Mouse (Mus musculus) MEL (cell line): ENCODE results near the gene Myt1l. TPM values are rescaled to one million over a fixed set of nuclear protein-coding genes. Genes with fewer than 3 reads are reported as not detected.

Experiments used
- DNase-seq: peaks from one replicate; pipeline ENCODE4 v3.0.0; 2011; ENCODE audit warnings: low read depth, low spot score
- H3K27ac ChIP-seq: 2 replicates; pipeline ENCODE4 v1.5.1; 2012; ENCODE audit warnings: low read depth, mild to moderate bottlenecking, control low read depth, low read length, moderate library complexity; ENCODE audit not compliant: control insufficient read depth
- H3K27me3 ChIP-seq, 2 experiments: fragments of 150-350 bp in 1 of 2; sonication (generic) in 1 of 2; 2 replicates each; pipeline ENCODE4 v1.6.1; 2012; ENCODE audit warnings: low read length in 2 of 2, mild to moderate bottlenecking in 2 of 2, improper control_type of control experiment in 1 of 2, moderate library complexity in 1 of 2; ENCODE audit not compliant: insufficient read depth in 2 of 2, control insufficient read depth in 1 of 2
- H3K36me3 ChIP-seq, 2 experiments: 2 replicates each; pipeline ENCODE4 v1.6.1; 2012 to 2014; ENCODE audit warnings: low read length in 2 of 2, improper control_type of control experiment in 1 of 2, inconsistent platforms in 1 of 2, mild to moderate bottlenecking in 1 of 2; ENCODE audit not compliant: insufficient read depth in 2 of 2, control insufficient read depth in 1 of 2
- H3K4me1 ChIP-seq, 2 experiments: fragments of 150-350 bp in 1 of 2; sonication (generic) in 1 of 2; 2 replicates each; pipeline ENCODE4 v1.6.1; 2012; ENCODE audit warnings: low read length in 2 of 2, improper control_type of control experiment in 1 of 2, mild to moderate bottlenecking in 1 of 2; ENCODE audit not compliant: insufficient read depth in 2 of 2, control insufficient read depth in 1 of 2
- H3K4me3 ChIP-seq, 2 experiments: fragments of 150-350 bp in 1 of 2; sonication (generic) in 1 of 2; 2 replicates each; pipeline ENCODE4 v1.5.1; 2012; ENCODE audit warnings: low read depth in 2 of 2, low read length in 2 of 2, mild to moderate bottlenecking in 2 of 2, moderate library complexity in 2 of 2, control low read depth in 1 of 2, improper control_type of control experiment in 1 of 2; ENCODE audit not compliant: control insufficient read depth in 1 of 2, insufficient read depth in 1 of 2
- H3K79me2 ChIP-seq: 2 replicates; pipeline ENCODE4 v1.6.1; 2012; ENCODE audit warnings: mild to moderate bottlenecking, low read length, moderate library complexity; ENCODE audit not compliant: control insufficient read depth, poor library complexity, insufficient read depth
- H3K9ac ChIP-seq: 2 replicates; pipeline ENCODE4 v1.6.1; 2012; ENCODE audit warnings: low read depth, mild to moderate bottlenecking, control low read depth, low read length, moderate library complexity; ENCODE audit not compliant: control insufficient read depth, poor library complexity, severe bottlenecking
- H3K9me3 ChIP-seq: fragments of 150-350 bp; sonication (generic); replicated peaks from 2 replicates; pipeline ENCODE4 v1.6.1; 2012; ENCODE audit warnings: mild to moderate bottlenecking, low read length, improper control_type of control experiment, moderate library complexity; ENCODE audit not compliant: insufficient read depth
- CHD1 ChIP-seq: IDR thresholded peaks from 2 replicates; pipeline ENCODE4 v1.6.1; 2012; ENCODE audit warnings: low read depth, mild to moderate bottlenecking, inconsistent platforms, low read length, improper control_type of control experiment
- CHD2 ChIP-seq: IDR thresholded peaks from 2 replicates; pipeline ENCODE4 v1.6.1; 2011; ENCODE audit warnings: low read length, improper control_type of control experiment
- CTCF ChIP-seq, 3 experiments: IDR thresholded peaks in 2 of 3; conservative IDR thresholded peaks in 1 of 3; 2 replicates each; pipeline ENCODE4 v1.5.1; 2011 to 2012; ENCODE audit warnings: low read length in 3 of 3, low read depth in 2 of 3, mild to moderate bottlenecking in 2 of 3, improper control_type of control experiment in 1 of 3, inconsistent platforms in 1 of 3, mixed read lengths in 1 of 3, moderate library complexity in 1 of 3; ENCODE audit not compliant: control insufficient read depth in 1 of 3, insufficient read depth in 1 of 3, poor library complexity in 1 of 3, severe bottlenecking in 1 of 3
- EP300 ChIP-seq, 2 experiments: IDR thresholded peaks; 2 replicates each; pipeline ENCODE4 v1.6.1; 2011; ENCODE audit warnings: improper control_type of control experiment in 2 of 2, low read length in 2 of 2, low read depth in 1 of 2, mild to moderate bottlenecking in 1 of 2
- GATA1 ChIP-seq: IDR thresholded peaks from 2 replicates; pipeline ENCODE4 v1.6.1; 2011; ENCODE audit warnings: low read depth, low read length, improper control_type of control experiment
- HCFC1 ChIP-seq: IDR thresholded peaks from 2 replicates; pipeline ENCODE4 v1.6.1; 2012; ENCODE audit warnings: low read depth, mild to moderate bottlenecking, inconsistent platforms, low read length, improper control_type of control experiment, moderate library complexity
- JUND ChIP-seq: IDR thresholded peaks from 2 replicates; pipeline ENCODE4 v1.6.1; 2011; ENCODE audit warnings: low read depth, mild to moderate bottlenecking, improper control_type of control experiment, low read length
- MAX ChIP-seq: IDR thresholded peaks from 2 replicates; pipeline ENCODE4 v1.6.1; 2011; ENCODE audit warnings: low read length, improper control_type of control experiment
- MAZ ChIP-seq: IDR thresholded peaks from 2 replicates; pipeline ENCODE4 v1.6.1; 2012; ENCODE audit warnings: low read depth, mild to moderate bottlenecking, inconsistent platforms, low read length, improper control_type of control experiment
- MYC ChIP-seq: IDR thresholded peaks from 2 replicates; pipeline ENCODE4 v1.6.1; 2011; ENCODE audit warnings: low read depth, mild to moderate bottlenecking, low read length, improper control_type of control experiment, moderate library complexity
- NELFE ChIP-seq: IDR thresholded peaks from 2 replicates; pipeline ENCODE4 v1.6.1; 2011; ENCODE audit warnings: low read depth, low read length, improper control_type of control experiment
- NRF1 ChIP-seq: IDR thresholded peaks from 2 replicates; pipeline ENCODE4 v1.6.1; 2014; ENCODE audit warnings: low read depth, mild to moderate bottlenecking, inconsistent platforms, low read length, improper control_type of control experiment, moderate library complexity; ENCODE audit not compliant: poor library complexity, insufficient read depth, severe bottlenecking
- POLR2AphosphoS5 ChIP-seq: IDR thresholded peaks from 2 replicates; pipeline ENCODE4 v1.6.1; 2012; ENCODE audit warnings: low read depth, borderline replicate concordance, mild to moderate bottlenecking, inconsistent platforms, low read length, moderate library complexity, mixed read lengths
- RCOR1 ChIP-seq: IDR thresholded peaks from 2 replicates; pipeline ENCODE4 v1.6.1; 2012; ENCODE audit warnings: low read depth, mild to moderate bottlenecking, inconsistent platforms, low read length, improper control_type of control experiment
- SMC3 ChIP-seq: IDR thresholded peaks from 2 replicates; pipeline ENCODE4 v1.6.1; 2011; ENCODE audit warnings: low read depth, low read length, improper control_type of control experiment
- TBP ChIP-seq: IDR thresholded peaks from 2 replicates; pipeline ENCODE4 v1.8.0; 2011; ENCODE audit warnings: low read depth, low read length, improper control_type of control experiment
- TCF12 ChIP-seq: IDR thresholded peaks from 2 replicates; pipeline ENCODE4 v1.6.1; 2014; ENCODE audit warnings: low read depth, mild to moderate bottlenecking, inconsistent platforms, low read length, improper control_type of control experiment, moderate library complexity
- USF1 ChIP-seq: IDR thresholded peaks from 2 replicates; pipeline ENCODE4 v1.6.1; 2014; ENCODE audit warnings: low read depth, mild to moderate bottlenecking, inconsistent platforms, low read length, improper control_type of control experiment, moderate library complexity
- USF2 ChIP-seq, 2 experiments: IDR thresholded peaks; 2 replicates each; pipeline ENCODE4 v1.6.1; 2011 to 2012; ENCODE audit warnings: improper control_type of control experiment in 2 of 2, low read length in 2 of 2, borderline replicate concordance in 1 of 2, inconsistent platforms in 1 of 2, low read depth in 1 of 2, mild to moderate bottlenecking in 1 of 2; ENCODE audit not compliant: insufficient read depth in 1 of 2
- ZMIZ1 ChIP-seq: IDR thresholded peaks from 2 replicates; pipeline ENCODE4 v1.6.1; 2012; ENCODE audit warnings: low read depth, mild to moderate bottlenecking, inconsistent platforms, low read length, improper control_type of control experiment, moderate library complexity
- polyA plus RNA-seq, 2 experiments: library from polyadenylated mRNA; stranded (reverse) in 1 of 2; unstranded in 1 of 2; fragments of >175 nt in 1 of 2; fragments of >200 nt in 1 of 2; gene quantifications; 2 replicates each; pipeline versions ENCODE4 v1.2.1 to v1.2.4; 2012; ENCODE audit warnings: low replicate concordance in 2 of 2, low read depth in 1 of 2; ENCODE audit not compliant: insufficient read length in 2 of 2, insufficient read depth in 1 of 2, missing spikeins in 1 of 2
- total RNA-seq: library from RNA; depleted of rRNA; stranded (reverse); fragments of 300-350 nt; gene quantifications from 2 replicates; pipeline ENCODE4 v1.2.3, GENCODE M21; 2012

Myt1l gene
- total and polyA plus RNA-seq, 3 experiments: not detected

- Histone ChIP-seq H3K27ac (no peak overlapping the region), H3K27me3 (no peaks in the 10 kb centered on the region)
- TF ChIP-seq CHD1: no peak
- no peak for TF ChIP-seq GATA1
- no peak for TF ChIP-seq USF2 (IDR thresholded peaks at IDR 0.05; ENCODE audit: borderline replicate concordance in 1 of 2, insufficient read depth in 1 of 2, low read depth in 1 of 2, low read length in 2 of 2)
- TF ChIP-seq POLR2AphosphoS5: no peak
- TF ChIP-seq CTCF (IDR thresholded peaks at IDR 0.05 in 2 of 3, conservative IDR thresholded peaks at IDR 0.05 in 1 of 3; ENCODE audit: control insufficient read depth in 1 of 3, insufficient read depth in 1 of 3, low read depth in 2 of 3, low read length in 3 of 3, poor library complexity in 1 of 3, severe bottlenecking in 1 of 3): no peak
- TF ChIP-seq TCF12: no peak
- no peak for TF ChIP-seq USF1
- TF ChIP-seq ZMIZ1: no peak
- no peak for TF ChIP-seq EP300 (IDR thresholded peaks at IDR 0.05; ENCODE audit: low read depth in 1 of 2, low read length in 2 of 2)
- TF ChIP-seq JUND: no peak
- no peak for TF ChIP-seq MAX
- no peak for TF ChIP-seq RCOR1
- TF ChIP-seq, all 39 proteins: peak for 0
- no peaks in the 10 kb centered on the region for H3K79me2 ChIP-seq
- H3K9me3 ChIP-seq: no peaks in the 10 kb centered on the region
- no peaks in the 10 kb centered on the region for H3K4me1 ChIP-seq
- H3K36me3 ChIP-seq: no peaks in the 10 kb centered on the region
- no peak for DNase-seq
- H3K9ac ChIP-seq: no peak overlapping the region
- H3K4me3 ChIP-seq: no peak overlapping the region
Observed at GRCm38 (mm10) chr12:29644721-29645120, 116.5 kb downstream of the Myt1l start.

- Histone ChIP-seq H3K4me1 (no peaks in the 10 kb centered on the region), H3K27me3 (no peaks in the 10 kb centered on the region), H3K79me2 (no peaks in the 10 kb centered on the region), H3K4me3 (no peak overlapping the region), H3K9me3 (no peaks in the 10 kb centered on the region), H3K27ac (no peak overlapping the region), H3K9ac (no peak overlapping the region)
- no peak for DNase-seq
- TF ChIP-seq MYC (no peak), CHD1 (no peak), ZMIZ1 (no peak), USF1 (no peak), SMC3 (no peak), CHD2 (no peak), TBP (no peak), HCFC1 (no peak), MAZ (no peak), NRF1 (no peak), NELFE (no peak)
- TF ChIP-seq, all 39 proteins: peak for 0
- H3K36me3 ChIP-seq: no peaks in the 10 kb centered on the region
Observed at GRCm38 (mm10) chr12:29649510-29650152, 121.4 kb downstream of the Myt1l start.
